Mouse (Mus musculus) v-Abl transformed pro-B cells (cell line): ENCODE data around the gene Zbtb48.

Experiments used
- in situ Hi-C, 2 experiments: fragments of 400-800 bp; cut with MboI; formaldehyde crosslinking; loops; one replicate each; pipeline ENCODE4 v1.15.1; 2025; ENCODE audit not compliant: unreplicated experiment in 2 of 2

Gene Zbtb48

DNA sequence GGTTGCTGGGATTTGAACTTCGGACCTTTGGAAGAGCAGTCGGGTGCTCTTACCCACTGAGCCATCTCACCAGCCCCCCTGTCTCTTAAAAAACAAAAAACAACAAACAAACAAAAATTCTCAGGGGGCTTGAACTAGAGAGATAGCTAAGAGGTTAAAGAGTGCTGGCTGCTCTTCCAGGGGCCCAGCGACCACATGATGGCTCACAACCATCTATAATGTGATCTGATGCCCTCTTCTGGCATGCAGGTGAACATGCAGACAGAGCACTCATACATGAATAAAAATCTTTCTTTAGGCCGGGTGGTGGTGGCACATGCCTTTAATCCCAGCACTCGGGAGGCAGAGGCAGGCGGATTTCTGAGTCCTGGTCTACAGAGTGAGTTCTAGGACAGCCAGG, 9.0 kb upstream of the Zbtb48 start:
- in situ Hi-C loops, result loop anchor here in 1 of 2 experiments (10.0 kb wide), 1 partner anchor 58 kb away; no protein-coding TSS in a partner anchor

DNA sequence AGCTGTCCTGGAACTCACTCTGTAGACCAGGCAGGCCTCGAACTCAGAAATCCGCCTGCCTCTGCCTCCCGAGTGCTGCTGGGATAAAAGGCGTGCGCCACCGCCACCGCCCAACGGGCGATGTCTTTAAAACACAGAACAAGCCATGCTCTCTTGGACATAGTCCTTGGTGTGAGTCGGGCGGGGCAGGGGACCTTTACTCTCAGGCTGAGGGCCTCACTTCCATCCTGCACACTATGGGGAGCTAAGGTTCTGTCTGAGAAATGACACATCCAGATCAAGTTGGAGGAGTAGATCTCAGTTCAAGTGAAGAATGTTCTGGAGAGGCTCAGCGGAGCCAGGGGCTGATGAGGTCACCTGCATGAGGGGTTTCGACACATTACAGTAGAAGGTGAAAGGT, 5.5 kb upstream of the Zbtb48 start:
- in situ Hi-C loops, result loop anchor here in 1 of 2 experiments (10.0 kb wide), 1 partner anchor 62 kb away; no protein-coding TSS in a partner anchor

DNA sequence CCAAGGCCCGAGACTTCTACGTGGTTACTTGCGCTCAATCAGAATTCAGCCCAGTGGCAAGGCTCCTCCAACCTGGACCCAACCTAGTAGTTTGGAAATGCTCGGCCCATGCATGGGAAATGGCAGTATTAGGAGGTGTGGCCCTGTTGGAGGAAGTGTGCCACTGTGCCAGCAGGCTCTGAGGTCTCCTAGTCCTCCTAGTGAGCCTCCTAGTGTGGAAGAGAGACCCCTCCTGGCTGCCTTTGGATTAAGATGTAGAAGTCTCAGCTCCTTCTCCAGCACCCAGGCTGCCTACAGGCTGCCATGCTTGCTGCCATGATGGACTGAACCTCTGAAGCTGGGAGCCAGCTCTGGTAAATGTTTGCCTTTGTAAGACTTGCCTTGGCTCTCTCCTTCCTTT, 2.5 kb upstream of the Zbtb48 start:
- in situ Hi-C loops, result loop anchor here (5.0 to 10.0 kb wide), 2 partner anchors 48 to 65 kb away; no protein-coding TSS in a partner anchor

DNA sequence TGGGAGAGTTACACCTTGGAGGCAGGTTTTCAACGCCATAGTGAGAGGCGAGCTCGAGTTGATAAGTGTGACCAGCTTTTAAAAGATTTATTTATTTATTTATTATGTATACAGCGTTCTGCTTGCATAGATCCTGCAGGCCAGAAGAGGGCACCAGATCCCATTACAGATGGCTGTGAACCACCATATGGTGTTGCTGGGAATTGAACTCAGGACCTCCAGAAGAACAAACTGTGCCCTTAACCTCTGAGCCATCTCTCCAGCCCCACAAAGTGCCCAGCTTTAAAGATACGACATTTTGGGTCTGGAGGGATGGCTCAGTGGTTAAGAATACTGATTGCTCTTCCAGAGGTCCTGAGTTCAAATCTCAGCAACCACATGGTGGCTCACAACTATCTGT, 1.6 kb upstream of the Zbtb48 start:
- in situ Hi-C loops, result loop anchor here (5.0 kb wide), 1 partner anchor 47 kb away; no protein-coding TSS in a partner anchor

DNA sequence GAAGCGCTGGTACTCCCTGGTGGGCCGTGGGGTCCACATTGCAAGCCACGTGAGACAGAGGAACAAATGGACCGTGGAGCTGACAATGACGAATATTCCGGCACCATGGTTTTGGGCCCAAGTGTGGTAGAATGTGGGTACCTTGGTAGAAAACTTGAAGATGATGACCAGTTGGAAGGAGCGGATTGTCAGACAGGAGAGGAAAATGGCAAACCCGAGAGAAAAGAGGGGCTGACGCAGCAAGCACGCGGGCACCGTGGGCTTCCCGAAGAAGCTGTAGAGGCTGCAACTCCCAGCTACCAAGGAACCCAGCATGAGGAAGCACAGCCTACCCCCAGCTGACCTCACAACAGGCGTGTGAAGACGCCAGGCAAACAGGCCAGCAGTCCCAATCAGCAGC, 985 bp upstream of the Zbtb48 start:
- in situ Hi-C loops, result loop anchor here (5.0 kb wide), 1 partner anchor 46 kb away; no protein-coding TSS in a partner anchor

DNA sequence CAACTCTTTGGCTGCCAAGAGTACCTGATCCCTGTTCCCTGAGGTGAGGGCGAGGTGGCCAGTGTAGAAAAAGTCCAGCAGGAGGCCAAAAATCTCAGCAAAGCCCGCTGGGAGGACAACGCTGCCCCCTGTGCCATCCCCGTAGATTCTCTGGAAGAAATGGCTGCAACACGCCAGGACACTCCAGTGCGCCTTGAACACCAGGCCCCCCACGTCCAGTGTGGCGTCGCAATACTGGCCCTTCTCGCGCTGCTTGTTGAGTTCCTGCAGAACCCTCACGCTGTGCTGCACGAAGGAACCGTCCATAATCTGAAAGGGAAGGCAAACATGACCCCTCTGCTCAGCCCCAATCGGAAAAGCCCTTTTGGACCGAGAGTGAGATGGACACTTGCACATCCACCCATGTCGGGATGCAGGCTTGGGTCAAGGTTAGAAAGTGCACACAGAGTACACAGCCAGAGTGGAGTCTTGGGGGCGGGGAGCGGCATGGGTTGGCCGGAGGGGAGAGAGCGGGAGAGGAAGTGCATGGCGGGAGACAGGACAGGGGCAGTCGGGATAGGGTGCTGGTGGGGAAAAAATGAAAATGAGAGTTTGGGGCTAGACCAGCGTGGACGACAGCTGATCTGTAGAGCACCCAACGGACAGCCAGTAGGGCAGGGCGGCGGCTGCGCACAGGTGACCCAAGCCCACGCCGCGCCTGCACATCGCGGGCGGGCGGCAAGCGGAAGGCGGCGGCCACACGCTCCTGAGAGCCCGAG, 541 bp downstream of the Zbtb48 start:
- in situ Hi-C loops, result loop anchor here (5.0 kb wide), 1 partner anchor 45 kb away; no protein-coding TSS in a partner anchor

DNA sequence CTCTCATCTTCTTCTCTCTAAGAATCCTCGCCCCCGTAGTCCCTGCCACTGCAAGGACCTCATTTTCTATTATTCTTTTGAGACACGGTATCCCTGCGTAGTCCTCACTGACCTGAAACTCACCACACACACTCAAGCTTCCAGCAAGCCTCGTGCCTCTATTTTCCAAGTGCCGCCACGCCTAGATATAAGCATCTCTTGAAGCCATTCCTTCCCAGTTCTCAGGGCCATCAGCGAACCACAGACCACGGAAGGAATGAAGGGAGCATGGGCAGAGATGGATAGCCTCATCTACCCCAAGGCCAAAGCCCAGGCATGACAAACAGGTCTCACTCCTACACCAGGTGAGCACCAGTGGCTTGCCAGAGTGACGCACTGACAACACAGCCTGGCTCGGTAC, 2.9 kb downstream of the Zbtb48 start:
- in situ Hi-C loops, result loop anchor here in 1 of 2 experiments (25.0 kb wide), 1 partner anchor 1662 kb away; no protein-coding TSS in a partner anchor

DNA sequence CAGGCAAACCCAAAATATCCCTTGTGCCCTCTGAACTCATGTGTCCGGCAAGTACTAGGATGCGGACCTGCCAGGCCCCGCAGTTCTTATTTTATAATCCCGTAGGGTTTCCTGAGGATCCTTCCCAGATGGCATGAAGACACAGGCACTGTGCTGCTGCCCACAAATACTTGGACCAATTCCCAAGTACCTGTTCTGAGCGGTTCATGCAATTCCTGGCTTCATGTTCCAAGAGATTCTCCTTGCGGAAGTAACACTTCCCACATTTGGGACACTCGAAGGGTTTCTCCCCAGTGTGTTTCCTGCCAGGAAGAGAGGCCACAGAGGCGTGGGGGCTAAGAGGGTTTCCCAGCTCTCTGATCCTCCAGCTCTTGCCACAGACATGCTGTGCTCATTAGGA, 5.0 kb downstream of the Zbtb48 start:
- in situ Hi-C loops, result loop anchor here in 1 of 2 experiments (25.0 kb wide), 1 partner anchor 1660 kb away; no protein-coding TSS in a partner anchor

DNA sequence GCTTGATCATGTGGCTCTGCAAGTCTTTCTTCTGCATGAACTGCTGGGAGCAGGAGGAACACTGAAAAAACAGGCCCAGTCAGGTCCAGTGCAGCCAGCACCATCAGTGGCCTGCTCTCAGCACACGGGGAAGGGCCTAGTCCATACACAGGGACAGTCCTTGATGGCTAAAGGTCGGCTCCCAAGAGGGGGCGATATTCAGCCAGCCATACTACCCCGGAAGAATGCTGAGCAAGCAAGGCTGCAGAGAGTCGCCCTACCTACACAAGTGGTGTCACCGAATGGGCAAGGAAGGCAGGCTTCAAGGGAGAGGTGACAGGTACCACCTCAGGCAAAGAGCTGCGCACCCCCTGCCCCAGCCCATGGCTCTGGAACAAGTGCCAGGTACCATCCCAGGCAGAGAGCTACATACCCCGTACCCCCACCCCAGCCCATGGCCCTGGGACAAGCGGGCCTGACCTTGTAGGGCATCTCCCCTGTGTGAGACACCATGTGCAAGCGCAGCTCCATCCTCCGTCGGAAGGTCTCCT, 5.8 kb downstream of the Zbtb48 start:
- in situ Hi-C loops, result loop anchor here in 1 of 2 experiments (25.0 kb wide), 1 partner anchor 1659 kb away; no protein-coding TSS in a partner anchor

DNA sequence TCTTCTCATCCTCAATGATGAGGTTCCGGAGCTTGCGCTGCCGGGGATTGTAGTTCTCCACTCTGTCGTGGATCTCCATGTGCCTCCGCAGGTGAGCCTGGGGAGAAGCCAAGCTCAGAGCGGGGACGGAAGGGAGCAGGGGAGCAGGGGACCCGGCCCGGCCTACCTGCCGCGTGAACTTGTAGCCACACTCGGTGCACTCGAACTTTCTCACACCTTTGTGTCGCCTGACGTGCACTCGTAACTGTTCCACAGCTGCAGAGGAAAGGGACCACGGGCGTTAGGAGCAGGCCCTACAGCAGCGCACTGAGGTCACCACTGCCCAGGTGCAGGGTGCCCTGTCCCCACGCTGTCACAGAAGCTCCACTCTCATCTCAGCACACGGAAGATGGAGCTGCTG, 7.4 kb downstream of the Zbtb48 start:
- in situ Hi-C loops, result loop anchor here in 1 of 2 experiments (25.0 kb wide), 1 partner anchor 1658 kb away; no protein-coding TSS in a partner anchor

DNA sequence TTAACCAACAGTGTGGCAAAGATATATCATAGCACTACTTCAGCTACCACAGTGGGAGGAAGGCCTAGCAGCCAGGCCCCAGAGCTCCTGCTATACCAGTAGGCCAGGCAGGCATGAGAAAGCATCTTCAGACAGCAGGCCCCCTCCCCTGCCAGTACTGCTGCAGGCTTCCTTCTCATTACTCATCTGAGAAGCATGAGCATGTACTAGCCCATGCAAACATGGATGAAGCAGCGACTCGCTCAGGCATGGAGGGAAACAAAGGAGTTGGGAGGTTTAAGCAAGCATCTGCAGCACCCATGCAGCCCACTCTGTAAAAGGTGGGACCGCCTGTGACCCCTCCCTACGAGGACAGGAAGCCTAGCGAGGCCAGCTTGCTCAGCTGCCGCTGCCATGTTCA, 8.4 kb downstream of the Zbtb48 start:
- in situ Hi-C loops, result loop anchor here in 1 of 2 experiments (25.0 kb wide), 1 partner anchor 1657 kb away; no protein-coding TSS in a partner anchor

DNA sequence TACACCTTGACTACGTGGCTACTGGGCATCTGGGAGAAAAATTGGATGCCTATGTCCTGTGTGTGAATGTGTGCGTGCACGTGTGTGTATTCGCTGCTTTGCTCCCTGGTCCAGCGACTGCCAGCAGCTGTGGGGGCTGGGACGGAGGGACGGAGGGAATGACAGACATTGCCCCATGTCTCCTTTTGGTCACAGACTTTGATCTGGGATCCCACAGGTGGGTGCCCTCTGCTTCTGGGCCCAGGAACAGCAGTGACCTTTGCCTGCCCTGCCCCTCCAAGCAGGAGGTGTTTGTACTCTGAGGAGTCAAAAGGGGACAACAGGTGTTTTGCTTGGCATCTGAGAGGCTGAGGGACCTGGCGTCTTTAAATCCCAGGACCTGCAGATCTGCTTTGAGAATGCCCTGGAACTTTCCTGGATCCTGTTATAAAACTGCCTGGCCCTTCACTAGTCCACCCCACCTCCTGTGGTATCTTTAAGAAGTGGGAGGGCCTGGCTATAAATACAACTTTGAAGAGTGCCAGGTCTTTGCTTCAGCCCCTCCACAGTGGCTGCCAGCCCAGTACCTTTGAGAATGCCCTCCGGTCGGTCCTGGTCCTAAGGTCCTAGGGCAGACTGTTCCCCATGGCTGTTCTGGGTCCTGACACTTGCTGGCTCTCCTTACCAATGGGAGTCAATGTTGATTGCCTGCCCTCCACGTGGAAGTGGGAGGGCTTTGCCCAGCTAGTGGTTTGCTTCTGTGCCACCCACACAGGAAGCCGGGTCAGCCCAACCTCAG, 14.2 kb downstream of the Zbtb48 start:
- in situ Hi-C loops, result loop anchor here in 1 of 2 experiments (25.0 kb wide), 1 partner anchor 1651 kb away; no protein-coding TSS in a partner anchor

DNA sequence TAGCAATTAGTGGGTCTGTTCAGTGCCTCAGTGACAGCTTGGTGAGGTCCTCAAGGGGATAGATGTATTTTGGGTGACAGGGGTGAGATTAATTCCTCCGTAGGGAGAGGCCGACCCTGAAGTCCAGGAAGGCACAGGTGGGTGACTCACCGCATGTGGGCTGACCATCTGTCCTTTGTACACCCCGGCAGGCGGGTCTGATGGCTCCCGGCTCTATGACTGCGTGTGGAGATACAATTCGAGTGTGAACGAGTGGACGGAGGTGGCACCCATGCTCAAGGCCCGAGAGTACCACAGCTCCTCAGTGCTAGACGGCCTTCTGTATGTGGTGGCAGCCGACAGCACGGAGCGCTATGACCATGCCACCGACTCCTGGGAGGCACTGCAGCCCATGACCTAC, 15.4 kb downstream of the Zbtb48 start:
- in situ Hi-C loops, result loop anchor here in 1 of 2 experiments (25.0 kb wide), 1 partner anchor 1650 kb away; no protein-coding TSS in a partner anchor

DNA sequence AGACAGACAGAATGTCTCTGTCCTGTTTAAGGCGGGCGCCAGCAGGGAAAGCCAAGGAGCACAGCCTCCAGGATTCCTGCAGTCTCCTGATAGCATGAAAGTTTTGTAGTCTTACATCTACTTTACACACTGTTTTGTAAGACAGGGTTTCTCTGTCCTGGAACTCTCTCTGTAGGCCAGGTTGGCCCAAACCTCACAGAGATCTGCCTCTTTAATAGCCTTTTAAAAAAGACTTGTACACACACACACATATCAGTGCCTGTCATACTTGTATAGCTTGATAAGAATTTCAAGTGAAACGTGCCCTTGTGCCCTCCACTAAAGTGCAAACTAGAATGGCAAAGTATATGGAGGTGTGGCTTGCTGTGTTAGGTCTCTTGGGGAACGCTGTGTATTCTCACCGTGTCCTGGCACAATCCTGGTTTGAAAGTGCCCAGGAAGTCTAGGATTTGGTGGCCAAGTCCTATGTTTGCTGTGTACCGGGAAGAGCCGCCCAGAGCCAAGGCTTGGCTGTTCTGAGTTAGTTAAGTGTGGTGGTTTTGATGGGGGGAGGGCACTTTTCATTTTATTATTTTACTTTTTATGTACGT, 16.2 kb downstream of the Zbtb48 start:
- in situ Hi-C loops, result loop anchor here in 1 of 2 experiments (25.0 kb wide), 1 partner anchor 1649 kb away; no protein-coding TSS in a partner anchor

DNA sequence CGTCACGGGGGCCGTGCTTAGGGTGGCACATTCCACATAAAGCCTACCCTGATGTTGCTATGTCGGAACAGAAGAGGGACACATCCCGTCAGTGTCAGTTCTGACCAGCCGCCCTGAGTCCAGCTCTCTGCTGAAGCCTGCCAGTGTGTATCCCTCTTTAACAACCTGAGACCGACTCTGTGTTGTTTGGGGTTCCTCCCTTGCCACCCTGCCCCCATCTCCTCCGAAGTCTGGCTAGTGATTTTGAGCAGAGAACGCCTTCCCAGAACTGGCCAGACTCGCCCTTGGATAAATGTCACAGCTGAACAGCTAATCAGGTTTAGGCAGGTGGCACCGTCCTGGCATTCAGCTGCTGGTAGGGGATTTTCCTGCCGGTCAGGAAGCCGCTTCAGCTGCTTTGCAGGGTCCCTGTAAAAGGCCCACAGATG, 16.8 kb downstream of the Zbtb48 start:
- in situ Hi-C loops, result loop anchor here in 1 of 2 experiments (25.0 kb wide), 1 partner anchor 1648 kb away; no protein-coding TSS in a partner anchor

DNA sequence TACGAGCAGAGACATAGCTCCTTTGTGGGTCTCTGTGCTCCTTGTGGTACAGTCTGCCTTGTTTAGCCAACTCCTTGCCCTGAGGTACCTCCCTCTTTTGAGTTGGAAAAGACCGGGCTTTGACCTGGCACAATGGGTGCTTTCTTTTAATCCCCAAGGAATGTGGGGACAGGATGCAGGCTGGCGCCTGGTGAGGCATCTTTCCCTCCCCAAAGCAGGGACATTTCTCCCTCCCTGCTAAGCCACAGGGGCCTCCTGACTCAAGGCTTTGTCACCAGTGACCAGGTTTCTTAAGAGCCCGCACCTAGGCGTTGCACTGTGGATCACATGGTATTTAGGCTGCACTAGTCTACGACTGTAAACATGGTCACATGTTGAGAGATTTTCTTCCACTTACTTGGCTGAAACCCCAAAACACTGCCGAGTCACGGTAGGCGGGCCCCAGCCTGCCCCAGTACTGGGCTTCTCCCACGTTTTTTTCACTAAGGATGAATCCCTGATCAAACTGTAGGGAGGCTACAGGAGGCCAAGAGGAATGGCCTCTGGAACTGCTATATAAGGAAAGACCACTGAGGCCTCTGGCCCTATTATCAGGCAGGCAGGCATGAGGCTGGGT, 17.3 kb downstream of the Zbtb48 start:
- in situ Hi-C loops, result loop anchor here in 1 of 2 experiments (25.0 kb wide), 1 partner anchor 1648 kb away; no protein-coding TSS in a partner anchor

DNA sequence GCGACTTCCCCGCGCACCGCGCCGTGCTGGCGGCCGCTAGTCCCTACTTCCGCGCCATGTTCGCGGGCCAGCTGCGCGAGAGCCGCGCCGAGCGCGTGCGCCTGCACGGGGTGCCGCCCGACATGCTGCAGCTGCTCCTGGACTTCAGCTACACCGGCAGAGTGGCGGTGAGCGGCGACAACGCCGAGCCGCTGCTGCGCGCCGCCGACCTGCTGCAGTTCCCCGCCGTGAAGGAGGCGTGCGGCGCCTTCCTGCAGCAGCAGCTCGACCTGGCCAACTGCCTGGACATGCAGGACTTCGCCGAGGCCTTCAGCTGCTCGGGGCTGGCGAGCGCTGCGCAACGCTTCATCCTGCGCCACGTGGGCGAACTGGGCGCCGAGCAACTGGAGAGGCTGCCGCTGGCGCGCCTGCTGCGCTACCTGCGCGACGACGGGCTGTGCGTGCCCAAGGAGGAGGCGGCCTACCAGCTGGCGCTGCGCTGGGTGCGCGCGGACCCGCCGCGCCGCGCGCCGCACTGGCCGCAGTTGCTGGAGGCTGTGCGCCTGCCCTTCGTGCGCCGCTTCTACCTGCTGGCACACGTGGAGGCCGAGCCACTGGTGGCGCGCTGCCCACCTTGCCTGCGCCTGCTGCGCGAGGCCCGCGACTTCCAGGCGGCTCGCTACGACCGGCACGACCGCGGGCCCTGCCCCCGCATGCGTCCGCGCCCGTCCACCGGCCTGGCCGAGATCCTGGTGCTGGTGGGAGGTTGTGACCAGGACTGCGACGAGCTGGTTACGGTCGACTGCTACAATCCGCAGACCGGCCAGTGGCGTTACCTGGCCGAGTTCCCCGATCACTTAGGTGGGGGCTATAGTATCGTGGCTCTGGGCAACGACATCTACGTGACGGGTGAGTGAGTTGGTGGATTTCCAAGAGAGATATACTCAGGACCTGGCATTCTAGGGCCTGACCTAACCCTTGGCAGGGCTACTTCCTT, 18.1 kb downstream of the Zbtb48 start:
- in situ Hi-C loops, result loop anchor here in 1 of 2 experiments (25.0 kb wide), 1 partner anchor 1647 kb away; no protein-coding TSS in a partner anchor

DNA sequence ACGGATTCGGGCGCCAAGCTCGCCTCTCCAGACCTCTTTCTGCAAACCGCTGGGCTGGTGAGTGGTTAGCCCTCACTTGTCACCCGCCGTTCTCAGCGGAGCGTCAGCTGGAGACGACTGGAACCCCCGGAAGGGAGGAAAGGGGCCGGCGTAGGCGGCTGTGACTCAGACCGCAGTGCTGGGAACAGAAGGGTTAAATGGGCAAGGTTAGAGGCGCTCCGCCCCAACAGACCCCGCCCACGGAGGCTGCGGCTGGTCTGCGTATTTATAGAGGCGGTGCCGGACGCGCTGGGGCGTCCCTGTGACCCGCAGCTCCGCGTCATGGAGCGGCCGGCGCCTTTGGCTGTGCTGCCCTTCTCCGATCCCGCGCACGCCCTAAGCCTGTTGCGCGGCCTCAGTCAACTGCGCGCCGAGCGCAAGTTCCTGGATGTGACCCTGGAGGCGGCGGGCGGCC, 18.8 kb downstream of the Zbtb48 start, which contains the start of gene Klhl21:
Gene Klhl21, plus strand, starts transcription at position 182 of the 454 bp plus-strand sequence.
- in situ Hi-C loops, result loop anchor here in 1 of 2 experiments (25.0 kb wide), 1 partner anchor 1646 kb away; no protein-coding TSS in a partner anchor
